Mouse (Mus musculus) cerebellum, adult 11 months (tissue): ENCODE data around the gene Endod1.

Experiments
- DNase-seq: peaks from one replicate; pipeline ENCODE4 v3.0.0; 2022

Gene Endod1

DNA sequence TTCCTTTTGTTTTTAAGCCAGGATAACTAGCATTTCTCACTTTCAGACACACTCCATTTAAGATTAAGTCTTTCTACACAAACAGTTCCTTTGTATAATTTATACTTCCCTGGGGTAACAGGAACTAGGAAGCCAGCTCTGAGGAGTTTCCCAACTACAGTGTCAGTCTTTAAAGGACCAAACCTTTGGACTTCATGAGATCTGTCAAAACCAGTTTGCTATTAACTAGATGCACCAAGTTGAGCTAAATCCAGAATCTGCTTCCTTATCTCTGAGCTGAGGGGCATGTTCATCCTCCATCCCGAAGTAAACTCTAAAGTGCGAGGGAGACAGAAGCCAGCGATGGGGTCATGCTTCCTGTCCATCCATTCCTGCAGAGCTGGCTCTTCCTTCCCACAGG lies 74.0 kb downstream of the Endod1 start:
- DNase-seq: no peak

DNA sequence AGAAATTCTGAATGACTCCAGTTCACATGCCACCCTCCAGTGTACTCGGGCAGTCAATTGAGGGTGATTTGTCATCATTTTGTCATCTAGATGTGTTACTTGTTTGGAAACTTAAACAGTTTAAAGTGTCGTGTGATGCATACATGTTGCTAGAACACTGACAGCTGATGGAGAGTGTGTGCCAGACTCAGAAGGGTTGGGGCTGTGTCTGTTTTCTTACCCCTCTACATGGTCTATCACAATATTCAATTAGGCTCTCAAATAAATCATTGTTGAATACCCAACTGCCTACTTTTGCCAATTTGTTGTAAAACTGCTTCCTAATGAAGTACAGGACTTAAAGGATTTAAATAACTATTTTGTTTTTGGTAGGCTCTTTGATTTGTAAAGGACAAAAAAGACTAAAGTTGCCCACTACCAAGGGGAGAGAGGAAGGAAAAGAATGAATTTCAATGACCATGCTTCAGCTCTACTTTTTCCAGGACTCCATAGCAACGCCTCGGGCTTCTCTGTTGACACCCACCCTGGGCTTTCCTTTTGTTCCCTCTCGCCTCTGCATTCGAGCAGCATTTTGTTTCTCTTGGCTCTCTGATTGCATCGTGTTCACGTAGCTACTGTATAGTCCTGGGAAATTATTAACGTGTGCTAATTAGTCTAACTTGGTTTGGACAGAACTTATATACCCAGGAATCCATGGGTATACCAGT lies 76.9 kb downstream of the Endod1 start:
- no peak for DNase-seq
